Mouse (Mus musculus) urinary bladder, postnatal 4 days (tissue): ENCODE data around the gene Atxn1.

Experiments used
- DNase-seq, 2 experiments: peaks; one replicate each; pipeline ENCODE4 v3.0.0; 2021 to 2022; ENCODE audit warnings: low spot score in 2 of 2

Gene Atxn1

GRCm38 (mm10) chr13:45526230-45526629, 438.6 kb downstream of the Atxn1 start:
- DNase-seq = no peak

GRCm38 (mm10) chr13:45524791-45525435, 439.9 kb downstream of the Atxn1 start:
- no peak for DNase-seq

- DNase-seq = no peak
Observed at GRCm38 (mm10) chr13:45524305-45524704, 440.5 kb downstream of the Atxn1 start.

GRCm38 (mm10) chr13:45516501-45517393, 448.1 kb downstream of the Atxn1 start:
- DNase-seq = no peak

GRCm38 (mm10) chr13:45514832-45515422, 449.9 kb downstream of the Atxn1 start:
- no peak for DNase-seq

- DNase-seq = no peak
Observed at GRCm38 (mm10) chr13:45514115-45514514, 450.7 kb downstream of the Atxn1 start.

GRCm38 (mm10) chr13:45513009-45513984, 451.5 kb downstream of the Atxn1 start:
- DNase-seq = no peak

GRCm38 (mm10) chr13:45512531-45512930, 452.3 kb downstream of the Atxn1 start:
- DNase-seq = no peak

GRCm38 (mm10) chr13:45511706-45512435, 452.9 kb downstream of the Atxn1 start:
- DNase-seq = no peak

GRCm38 (mm10) chr13:45509366-45509765, 455.4 kb downstream of the Atxn1 start:
- DNase-seq = no peak

- peak in 1 of 2 experiments; percentile 62 for DNase-seq
Observed at GRCm38 (mm10) chr13:45508495-45508894, 456.3 kb downstream of the Atxn1 start.

GRCm38 (mm10) chr13:45507274-45508229, 457.3 kb downstream of the Atxn1 start, which contains the start of gene Gmpr:
Gene Gmpr (plus strand): TSS chr13:45507444.
- DNase-seq = peak; percentile 78 to 80

GRCm38 (mm10) chr13:45505546-45505945, 459.3 kb downstream of the Atxn1 start:
- no peak for DNase-seq

- no peak for DNase-seq
Observed at GRCm38 (mm10) chr13:45502791-45503190, 462.0 kb downstream of the Atxn1 start.

- DNase-seq = no peak
Observed at GRCm38 (mm10) chr13:45499906-45500305, 464.9 kb downstream of the Atxn1 start.
